Mouse (Mus musculus): Measurements from ENCODE around the gene Cdk19. TPM values are rescaled to one million over a fixed set of nuclear protein-coding genes. Genes with fewer than 3 reads are reported as not detected.

The Cdk19 gene
- total and polyA plus RNA-seq, 2 experiments from 2014 or later: 3.9 to 11.8 TPM

DNA sequence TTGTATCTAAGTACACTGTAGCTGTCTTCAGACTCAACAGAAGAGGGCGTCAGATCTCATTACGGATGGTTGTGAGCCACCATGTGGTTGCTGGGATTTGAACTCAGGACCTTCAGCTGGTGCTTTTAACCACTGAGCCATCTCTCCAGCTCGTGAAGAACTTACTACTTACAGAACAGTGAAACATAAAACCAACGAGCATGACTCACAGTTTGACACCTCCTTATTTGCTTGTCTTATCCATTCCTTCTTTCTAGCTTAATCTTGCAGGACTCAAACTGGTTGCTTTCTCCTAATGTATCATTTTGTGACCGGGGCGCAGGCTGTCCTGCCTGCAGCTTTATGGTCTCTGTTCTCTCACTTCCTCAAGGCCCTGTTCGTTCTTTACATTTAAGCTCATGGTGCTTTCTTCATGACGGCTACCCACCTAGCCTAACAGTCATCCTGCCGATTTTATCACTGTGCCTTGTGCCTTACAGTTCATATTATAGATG, 8.1 kb downstream of the Cdk19 start:
- no peak overlapping the region for H3K9ac ChIP-seq (replicated peaks; ENCODE audit: low read length, poor library complexity, severe bottlenecking)
- no peak overlapping the region for H3K4me3 ChIP-seq (ENCODE audit: low read depth, low read length)
- H3K9me3 ChIP-seq (ENCODE audit: low read length): no peaks in the 10 kb centered on the region
- peaks cover 4% of the 10 kb centered on the region; the same call in 1 of the 2 replicates for H3K4me1 ChIP-seq (ENCODE audit: insufficient read depth, low read length)
- H3K4me2 ChIP-seq (ENCODE audit: low read depth, low read length, poor library complexity, severe bottlenecking): no peak overlapping the region
- H3K27ac ChIP-seq (ENCODE audit: low read depth, low read length): no peak overlapping the region
- H3K27me3 ChIP-seq (ENCODE audit: insufficient read depth, low read length): no peaks in the 10 kb centered on the region
- TF ChIP-seq CTCF (IDR thresholded peaks at IDR 0.05): no peak; the same call in 1 of the 2 replicates
- DNase-seq (ENCODE audit: low spot score) (no peak), ATAC-seq (ENCODE audit: low FRiP score) (no peak)
- no peaks in the 10 kb centered on the region for H3K36me3 ChIP-seq (ENCODE audit: insufficient read depth, low read length)
- WGBS: 82% methylated on average over 9 of the region's 9 CpGs

- WGBS: under 1% methylated on average over 70 of the region's 76 CpGs
- H3K9me3 ChIP-seq (ENCODE audit: low read length): no peaks in the 10 kb centered on the region
These were observed 9.5 kb downstream of the Cdk19 start for GRCm38 (mm10) chr10:40348566-40349536.

GRCm38 (mm10) chr10:40349631-40350177, 10.3 kb downstream of the Cdk19 start:
- peak; percentile 30 for TF ChIP-seq CTCF (IDR thresholded peaks at IDR 0.05)
- WGBS: 1% methylated on average over 59 of the region's 62 CpGs
- no peaks in the 10 kb centered on the region for H3K9me3 ChIP-seq (ENCODE audit: low read length)
- peak; percentile 44 for ATAC-seq (ENCODE audit: low FRiP score)
- peak overlapping the region; percentile 69 for H3K4me2 ChIP-seq (ENCODE audit: low read depth, low read length, poor library complexity, severe bottlenecking)
- peaks cover 4% of the 10 kb centered on the region; the same call in 1 of the 2 replicates for H3K4me1 ChIP-seq (ENCODE audit: insufficient read depth, low read length)
- H3K27me3 ChIP-seq (ENCODE audit: insufficient read depth, low read length): no peaks in the 10 kb centered on the region
- H3K4me3 ChIP-seq (ENCODE audit: low read depth, low read length): peak overlapping the region; percentile 96
- peak; percentile 72 for DNase-seq (ENCODE audit: low spot score)
- H3K27ac ChIP-seq (ENCODE audit: low read depth, low read length): peak overlapping the region; percentile 90
- H3K36me3 ChIP-seq (ENCODE audit: insufficient read depth, low read length): no peaks in the 10 kb centered on the region
- peak overlapping the region; percentile 82 for H3K9ac ChIP-seq (replicated peaks; ENCODE audit: low read length, poor library complexity, severe bottlenecking)

More at GRCm38 (mm10) chr10:40348566-40349536, 9.5 kb downstream of the Cdk19 start:
- ATAC-seq (ENCODE audit: low FRiP score) (peak; percentile 98), DNase-seq (ENCODE audit: low spot score) (peak; percentile 100)
- Histone ChIP-seq H3K27me3 (ENCODE audit: insufficient read depth, low read length) (no peaks in the 10 kb centered on the region), H3K4me1 (ENCODE audit: insufficient read depth, low read length) (peaks cover 4% of the 10 kb centered on the region; the same call in 1 of the 2 replicates), H3K4me2 (ENCODE audit: low read depth, low read length, poor library complexity, severe bottlenecking) (peak overlapping the region; percentile 69), H3K36me3 (ENCODE audit: insufficient read depth, low read length) (no peaks in the 10 kb centered on the region), H3K4me3 (ENCODE audit: low read depth, low read length) (peak overlapping the region; percentile 96), H3K9ac (replicated peaks; ENCODE audit: low read length, poor library complexity, severe bottlenecking) (peak overlapping the region; percentile 82), H3K27ac (ENCODE audit: low read depth, low read length) (peak overlapping the region; percentile 90)
- TF ChIP-seq CTCF (IDR thresholded peaks at IDR 0.05): no peak

DNA sequence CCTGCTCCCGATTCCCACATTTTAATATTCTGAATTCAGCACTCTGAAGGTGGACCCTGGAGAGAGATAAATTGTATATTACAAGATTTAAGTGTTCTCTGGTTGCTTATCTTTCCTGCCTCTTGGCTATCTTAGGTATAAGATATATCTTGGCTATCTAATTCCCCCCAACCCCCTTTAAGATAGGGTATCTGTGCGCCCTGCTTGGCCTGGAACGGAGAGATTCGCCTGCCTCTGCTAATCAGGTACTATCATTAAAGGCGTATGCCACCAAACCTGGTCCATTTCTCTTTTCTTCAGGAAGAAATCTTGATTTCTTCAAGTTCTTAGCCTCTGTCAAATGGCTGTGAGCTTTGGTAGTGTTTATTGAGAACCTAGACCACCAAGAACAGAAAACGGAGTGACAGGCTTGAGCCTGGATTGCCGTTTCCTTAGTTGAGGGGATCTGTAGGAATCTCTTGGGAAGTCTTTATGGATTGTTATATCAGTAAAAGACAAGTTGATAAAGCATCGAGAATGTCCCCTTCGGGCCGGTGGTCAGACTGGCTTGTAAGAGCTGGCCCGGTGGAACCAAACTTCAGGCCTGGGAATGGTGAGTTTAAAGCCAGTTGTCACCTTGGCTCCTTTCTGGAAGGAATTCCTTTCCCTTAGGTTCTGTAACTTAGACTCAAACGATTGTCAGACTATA, 11.0 kb downstream of the Cdk19 start:
- peaks cover 4% of the 10 kb centered on the region; the same call in 1 of the 2 replicates for H3K4me1 ChIP-seq (ENCODE audit: insufficient read depth, low read length)
- ATAC-seq (ENCODE audit: low FRiP score) (no peak), DNase-seq (ENCODE audit: low spot score) (no peak)
- H3K9ac ChIP-seq (replicated peaks; ENCODE audit: low read length, poor library complexity, severe bottlenecking): peak overlapping the region; percentile 82; the same call in 1 of the 2 replicates
- no peaks in the 10 kb centered on the region for H3K9me3 ChIP-seq (ENCODE audit: low read length)
- H3K27me3 ChIP-seq (ENCODE audit: insufficient read depth, low read length): no peaks in the 10 kb centered on the region
- peak overlapping the region; percentile 96 for H3K4me3 ChIP-seq (ENCODE audit: low read depth, low read length)
- no peak for TF ChIP-seq CTCF (IDR thresholded peaks at IDR 0.05)
- WGBS: 52% methylated on average over 12 of the region's 12 CpGs
- H3K27ac ChIP-seq (ENCODE audit: low read depth, low read length): no peak overlapping the region
- H3K36me3 ChIP-seq (ENCODE audit: insufficient read depth, low read length): no peaks in the 10 kb centered on the region
- peak overlapping the region; percentile 69 for H3K4me2 ChIP-seq (ENCODE audit: low read depth, low read length, poor library complexity, severe bottlenecking)

GRCm38 (mm10) chr10:40351156-40351555, 11.8 kb downstream of the Cdk19 start:
- H3K9me3 ChIP-seq (ENCODE audit: low read length): no peaks in the 10 kb centered on the region
- H3K4me2 ChIP-seq (ENCODE audit: low read depth, low read length, poor library complexity, severe bottlenecking): peak overlapping the region; percentile 69
- WGBS: 43% methylated on average over 4 of the region's 4 CpGs
- peak overlapping the region; percentile 9; the same call in 1 of the 2 replicates for H3K4me3 ChIP-seq (ENCODE audit: low read depth, low read length)
- H3K36me3 ChIP-seq (ENCODE audit: insufficient read depth, low read length): no peaks in the 10 kb centered on the region
- no peak overlapping the region for H3K9ac ChIP-seq (replicated peaks; ENCODE audit: low read length, poor library complexity, severe bottlenecking)
- H3K27ac ChIP-seq (ENCODE audit: low read depth, low read length): no peak overlapping the region
- H3K4me1 ChIP-seq (ENCODE audit: insufficient read depth, low read length): peaks cover 4% of the 10 kb centered on the region; the same call in 1 of the 2 replicates
- TF ChIP-seq CTCF (IDR thresholded peaks at IDR 0.05): no peak
- ATAC-seq (ENCODE audit: low FRiP score): no peak
- DNase-seq (ENCODE audit: low spot score): peak; percentile 55
- no peaks in the 10 kb centered on the region for H3K27me3 ChIP-seq (ENCODE audit: insufficient read depth, low read length)
